ENCODE assay signal across 10 mouse cellular contexts in genomic region chr5:123301780-123302521, GRCm38 (mm10). TPM values are rescaled to one million over a fixed set of nuclear protein-coding genes. Genes with fewer than 3 reads are reported as not detected.
DNase-seq lines count a peak whose midpoint lies in the region; ATAC-seq lines count a peak whose summit lies in the region.
"Had no signal": no experiment of that assay in that cellular context is flagged by ENCODE, and none has a peak within 500 bp of the region (broad histone marks: within the 10 kb centered on the region; RNA-seq: fewer than 3 reads in every experiment).

No protein-coding gene starts in this region.

- 0 out of 2 replicates have a peak overlapping the region, but pooled peaks have one; percentile 8 for H3K4me2 ChIP-seq in forebrain, embryonic 11.5 days (ENCODE audit: low read depth, low read length, severe bottlenecking)
- H3K4me2 ChIP-seq in hindbrain, embryonic 13.5 days = no peak overlapping the region

- no peaks in the 10 kb centered on the region for H3K9me3 ChIP-seq in forebrain, embryonic 11.5 days (ENCODE audit: control insufficient read depth, low read length)
- no peaks in the 10 kb centered on the region for H3K9me3 ChIP-seq in hindbrain, embryonic 13.5 days

- 31% methylated on average over 20 of the region's 20 CpGs for WGBS in forebrain, embryonic 11.5 days
- 13% methylated on average over 20 of the region's 20 CpGs for WGBS in hindbrain, embryonic 13.5 days

- H3K4me1 ChIP-seq in forebrain, embryonic 11.5 days (replicated peaks; ENCODE audit: control insufficient read depth, insufficient read depth, low read length) = peaks cover 14% of the 10 kb centered on the region
- H3K4me1 ChIP-seq in hindbrain, embryonic 13.5 days (replicated peaks) = peaks cover 33% of the 10 kb centered on the region

- no peak overlapping the region for H3K4me3 ChIP-seq in forebrain, embryonic 11.5 days (ENCODE audit: low read depth, low read length)
- no peak overlapping the region for H3K4me3 ChIP-seq in hindbrain, embryonic 13.5 days

- H3K36me3 ChIP-seq in forebrain, embryonic 11.5 days (ENCODE audit: control insufficient read depth, insufficient read depth, low read length) = no peaks in the 10 kb centered on the region
- H3K36me3 ChIP-seq in hindbrain, embryonic 13.5 days = no peaks in the 10 kb centered on the region

- no peak overlapping the region for H3K9ac ChIP-seq in forebrain, embryonic 11.5 days (ENCODE audit: low read length)
- H3K9ac ChIP-seq in hindbrain, embryonic 13.5 days = no peak overlapping the region

- peak; percentile 78; the same call in 1 of the 2 replicates for ATAC-seq in forebrain, embryonic 11.5 days (replicated peaks; ENCODE audit: low FRiP score)
- no peak for ATAC-seq in hindbrain, embryonic 13.5 days (ENCODE audit: low FRiP score)
- ATAC-seq: inflammation-experienced regulatory T-cells, adult 6 months had no signal

- DNase-seq in gastrocnemius, adult 18-20 months (ENCODE audit: low spot score) = peak; percentile 39
- DNase-seq in gastrocnemius, postnatal 25 days = no peak
- DNase-seq in cerebellum, adult 11-12 months = peak; percentile 21
- DNase-seq in forebrain, embryonic 11.5 days (ENCODE audit: low spot score) = peak; percentile 69
- DNase-seq in layer of hippocampus, adult 9-11 months = no peak
- no peak for DNase-seq in left cerebral cortex, postnatal 25 days (ENCODE audit: low spot score in 2 of 2)
- DNase-seq in adrenal gland, adult (ENCODE audit: inconsistent age in 2 of 2, low spot score in 1 of 2) = no peak

- no peaks in the 10 kb centered on the region; the same call in 1 of the 2 replicates for H3K27me3 ChIP-seq in forebrain, embryonic 11.5 days (ENCODE audit: control insufficient read depth, insufficient read depth, low read length)
- H3K27me3 ChIP-seq in hindbrain, embryonic 13.5 days = peaks cover 20% of the 10 kb centered on the region; the same call in 1 of the 2 replicates

- peak overlapping the region; percentile 3; the same call in 1 of the 2 replicates for H3K27ac ChIP-seq in forebrain, embryonic 11.5 days (ENCODE audit: low read depth, low read length)
- H3K27ac ChIP-seq in hindbrain, embryonic 13.5 days = peak overlapping the region; percentile 87; the same call in 1 of the 2 replicates
- H3K27ac ChIP-seq: macrophage had no signal

- intact Hi-C loops in left cerebral cortex, postnatal 25 days (cut with DNase I) = no loop called here

RNA-seq across cellular contexts. Expression of gene Bcl7a, which starts 41.7 kb away (rescaled TPM):
- 10 to 100 TPM in 1 of 2 experiments, 1 to 10 TPM in 1; 9.4 to 10.5 TPM for total RNA-seq in gastrocnemius, adult 18-20 months (2021)
- 1 to 10 TPM; 8.4 to 8.6 TPM for total RNA-seq in gastrocnemius, postnatal 25 days (2021)
- 57.1 and 61.7 TPM in 2 replicates for polyA plus RNA-seq in forebrain, embryonic 11.5 days (2014; fragmentation: Nextera tagmentation; extraction: Ambion mirVana)
- 47.1 and 48.6 TPM in 2 replicates for polyA plus RNA-seq in hindbrain, embryonic 13.5 days (2015; fragmentation: Nextera tagmentation; extraction: Ambion mirVana)
- total RNA-seq in left cerebral cortex, postnatal 25 days (2021) = 10 to 100 TPM; 67.8 to 70.0 TPM

RNA-seq across cellular contexts. Expression of gene Wdr66, which starts 50.0 kb away (rescaled TPM):
- total RNA-seq in gastrocnemius, adult 18-20 months (2021) = 1 to 10 TPM in 1 of 2 experiments, under 1 TPM in 1; 0.76 to 1.2 TPM
- 1 to 10 TPM; 1.1 to 1.9 TPM for total RNA-seq in gastrocnemius, postnatal 25 days (2021)
- polyA plus RNA-seq in forebrain, embryonic 11.5 days (2014; fragmentation: Nextera tagmentation; extraction: Ambion mirVana) = 1.1 and 1.9 TPM in 2 replicates
- 1.9 and 2.4 TPM in 2 replicates for polyA plus RNA-seq in hindbrain, embryonic 13.5 days (2015; fragmentation: Nextera tagmentation; extraction: Ambion mirVana)
- total RNA-seq in left cerebral cortex, postnatal 25 days (2021) = 1 to 10 TPM; 3.6 to 4.7 TPM

Comparison
In these comparisons a context has a peak if more than half of its experiments do, and no peak if none do; other contexts are left out.
1. DNase-seq: peak in gastrocnemius, adult 18-20 months (single experiment), cerebellum, adult 11-12 months (single experiment) and forebrain, embryonic 11.5 days (single experiment); none in gastrocnemius, postnatal 25 days (single experiment), layer of hippocampus, adult 9-11 months (single experiment), left cerebral cortex, postnatal 25 days (0 of 2) and adrenal gland, adult (0 of 2).
2. RNA of gene Bcl7a, which starts 41.7 kb away (total RNA-seq): 67.8 to 70.0 TPM in left cerebral cortex, postnatal 25 days; 9.4 to 10.5 TPM in gastrocnemius, adult 18-20 months and 8.4 to 8.6 TPM in gastrocnemius, postnatal 25 days; every median in the first group is over 4 times any median in the second.